In the genomic region with DNA sequence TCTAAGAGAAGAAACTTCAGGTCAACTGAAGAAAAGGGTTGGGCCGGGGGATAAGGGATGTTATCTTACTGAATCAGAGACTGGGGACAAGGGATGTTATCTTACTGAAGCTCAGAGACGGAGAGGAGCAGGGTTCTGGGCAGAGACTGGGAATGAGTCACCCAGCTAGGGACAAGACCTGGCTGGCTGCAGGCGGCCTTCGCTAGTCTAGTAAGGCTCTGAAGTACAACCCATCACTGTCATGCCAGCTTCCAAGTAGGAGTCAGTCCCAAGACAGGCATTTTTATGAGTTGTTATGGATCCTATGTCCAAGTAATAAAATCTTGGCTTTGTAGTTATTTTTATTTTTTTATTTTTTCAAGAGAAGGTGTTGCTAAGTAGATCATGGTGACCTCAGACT, we compare ENCODE assay signal across 17 mouse cellular contexts.
"Had no signal": no experiment of that assay in that cellular context is flagged by ENCODE, and none has a peak within 500 bp of the region (broad histone marks: within the 10 kb centered on the region; RNA-seq: fewer than 3 reads in every experiment).

No protein-coding gene starts in this region.

- H3K4me2 ChIP-seq: kidney, embryonic 15.5 days; limb, embryonic 15.5 days; lung, embryonic 14.5 days; midbrain, embryonic 13.5 days; neural tube, embryonic 12.5 days; stomach, embryonic 15.5 days had no signal

- H3K4me3 ChIP-seq: kidney, embryonic 15.5 days; left cerebral cortex, adult 2 months; limb, embryonic 15.5 days; liver, embryonic 12.5 days; midbrain, embryonic 13.5 days; neural tube, embryonic 12.5 days; stomach, embryonic 15.5 days had no signal

- H3K27me3 ChIP-seq: limb, embryonic 15.5 days; liver, embryonic 12.5 days; midbrain, embryonic 13.5 days; neural tube, embryonic 12.5 days; stomach, embryonic 15.5 days had no signal

- H3K9ac ChIP-seq: kidney, embryonic 15.5 days; limb, embryonic 15.5 days; liver, embryonic 12.5 days; lung, embryonic 14.5 days; midbrain, embryonic 13.5 days; neural tube, embryonic 12.5 days; stomach, embryonic 15.5 days had no signal

- DNase-seq: kidney, adult 2 months; kidney, postnatal 14 days; lung, embryonic 14.5 days; lung, postnatal 10 days; lung, postnatal 4 days; retina, postnatal 1 day; right cerebral cortex, postnatal 4 days; spleen, adult 18-20 months; thymus, adult 18-20 months; thymus, postnatal 14 days had no signal

- H3K27ac ChIP-seq: kidney, embryonic 15.5 days; left cerebral cortex, adult 2 months; limb, embryonic 15.5 days; liver, embryonic 12.5 days; midbrain, embryonic 13.5 days; neural tube, embryonic 12.5 days; stomach, embryonic 15.5 days had no signal

- H3K9me3 ChIP-seq: kidney, embryonic 15.5 days; limb, embryonic 15.5 days; liver, embryonic 12.5 days; midbrain, embryonic 13.5 days; neural tube, embryonic 12.5 days; stomach, embryonic 15.5 days had no signal

- ATAC-seq: liver, embryonic 12.5 days; midbrain, embryonic 13.5 days had no signal

- H3K36me3 ChIP-seq: kidney, embryonic 15.5 days; limb, embryonic 15.5 days; liver, embryonic 12.5 days; midbrain, embryonic 13.5 days; neural tube, embryonic 12.5 days; stomach, embryonic 15.5 days had no signal

- H3K4me1 ChIP-seq: neural tube, embryonic 12.5 days had no signal
